ENCODE assay signal across 31 mouse cellular contexts in the genomic region with DNA sequence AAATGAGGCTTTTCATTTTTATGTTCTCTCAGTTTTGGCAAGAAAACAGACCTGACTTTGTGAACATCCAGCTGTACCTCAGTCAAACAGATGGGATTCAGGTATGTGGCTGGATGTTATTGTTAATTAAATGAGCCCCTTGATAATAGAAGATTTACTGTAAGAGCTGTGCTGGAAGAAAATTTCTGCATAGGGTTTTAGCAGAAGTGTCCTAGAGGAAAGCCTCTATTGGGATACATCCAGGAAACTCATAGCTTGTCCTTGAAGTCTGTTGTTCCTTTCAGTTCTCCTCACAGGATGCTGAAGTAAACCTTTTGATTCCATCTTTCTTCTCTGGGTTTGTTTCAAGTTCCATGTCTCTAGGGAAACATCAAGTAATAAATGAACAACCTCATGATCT.
"Had no signal": no experiment of that assay in that cellular context is flagged by ENCODE, and none has a peak within 500 bp of the region (broad histone marks: within the 10 kb centered on the region; RNA-seq: fewer than 3 reads in every experiment).

No protein-coding gene starts in this region.

- H3K36me3 ChIP-seq: limb, embryonic 15.5 days; liver, embryonic 12.5 days; liver, embryonic 13.5 days; liver, embryonic 15.5 days; lung, embryonic 15.5 days; midbrain, embryonic 12.5 days; midbrain, embryonic 13.5 days; midbrain, embryonic 15.5 days had no signal

- H3K27me3 ChIP-seq: limb, embryonic 12.5 days; limb, embryonic 13.5 days; limb, embryonic 15.5 days; liver, embryonic 12.5 days; liver, embryonic 13.5 days; liver, embryonic 15.5 days; lung, embryonic 15.5 days; megakaryocyte, embryonic 14.5 days; midbrain, embryonic 12.5 days; midbrain, embryonic 13.5 days; midbrain, embryonic 15.5 days had no signal

- H3K4me1 ChIP-seq: limb, embryonic 12.5 days; limb, embryonic 13.5 days; limb, embryonic 15.5 days; liver, embryonic 12.5 days; liver, embryonic 13.5 days; liver, embryonic 15.5 days; lung, embryonic 15.5 days; megakaryocyte, embryonic 14.5 days; midbrain, embryonic 10.5 days; midbrain, embryonic 12.5 days; midbrain, embryonic 13.5 days; midbrain, embryonic 15.5 days had no signal

- DNase-seq: left cerebral cortex, postnatal 4 days; liver; liver, embryonic 13.5 days; liver, postnatal 0 days; lung, adult 18-20 months; lung, adult 2 months; lung, embryonic 14.5 days; lung, postnatal 10 days; lung, postnatal 14 days; lung, postnatal 36 days; lung, postnatal 4 days; midbrain, embryonic 14.5 days had no signal

- H3K4me2 ChIP-seq: limb, embryonic 12.5 days; limb, embryonic 13.5 days; limb, embryonic 15.5 days; liver, embryonic 11.5 days; liver, embryonic 12.5 days; liver, embryonic 13.5 days; liver, embryonic 15.5 days; lung, embryonic 14.5 days; lung, embryonic 15.5 days; midbrain, embryonic 11.5 days; midbrain, embryonic 12.5 days; midbrain, embryonic 13.5 days; midbrain, embryonic 15.5 days had no signal

- H3K27ac ChIP-seq: left cerebral cortex, adult 2 months; limb, embryonic 12.5 days; limb, embryonic 13.5 days; limb, embryonic 15.5 days; liver, embryonic 12.5 days; liver, embryonic 13.5 days; liver, embryonic 14.5 days; liver, embryonic 15.5 days; lung, embryonic 15.5 days; macrophage; midbrain, embryonic 10.5 days; midbrain, embryonic 12.5 days; midbrain, embryonic 13.5 days; midbrain, embryonic 15.5 days had no signal

- H3K9me3 ChIP-seq: limb, embryonic 12.5 days; limb, embryonic 13.5 days; limb, embryonic 15.5 days; liver, embryonic 12.5 days; liver, embryonic 13.5 days; liver, embryonic 15.5 days; lung, embryonic 15.5 days; megakaryocyte, embryonic 14.5 days; midbrain, embryonic 10.5 days; midbrain, embryonic 12.5 days; midbrain, embryonic 13.5 days; midbrain, embryonic 15.5 days had no signal

- H3K9ac ChIP-seq: limb, embryonic 12.5 days; limb, embryonic 13.5 days; limb, embryonic 15.5 days; liver, embryonic 12.5 days; liver, embryonic 13.5 days; liver, embryonic 14.5 days; liver, embryonic 15.5 days; liver, postnatal 0 days; lung, embryonic 14.5 days; lung, embryonic 15.5 days; midbrain, embryonic 12.5 days; midbrain, embryonic 13.5 days; midbrain, embryonic 15.5 days had no signal

- ATAC-seq: liver, postnatal 0 days; lung, postnatal 0 days; midbrain, embryonic 13.5 days; midbrain, embryonic 15.5 days; midbrain, embryonic 16.5 days had no signal

- H3K4me3 ChIP-seq: left cerebral cortex, adult 2 months; limb, embryonic 12.5 days; limb, embryonic 13.5 days; limb, embryonic 15.5 days; liver, embryonic 12.5 days; liver, embryonic 13.5 days; liver, embryonic 15.5 days; lung, embryonic 15.5 days; megakaryocyte, embryonic 14.5 days; midbrain, embryonic 10.5 days; midbrain, embryonic 12.5 days; midbrain, embryonic 13.5 days; midbrain, embryonic 15.5 days; myocyte had no signal
